Comparison of ENCODE assay signal across 23 mouse cellular contexts in the genomic region with DNA sequence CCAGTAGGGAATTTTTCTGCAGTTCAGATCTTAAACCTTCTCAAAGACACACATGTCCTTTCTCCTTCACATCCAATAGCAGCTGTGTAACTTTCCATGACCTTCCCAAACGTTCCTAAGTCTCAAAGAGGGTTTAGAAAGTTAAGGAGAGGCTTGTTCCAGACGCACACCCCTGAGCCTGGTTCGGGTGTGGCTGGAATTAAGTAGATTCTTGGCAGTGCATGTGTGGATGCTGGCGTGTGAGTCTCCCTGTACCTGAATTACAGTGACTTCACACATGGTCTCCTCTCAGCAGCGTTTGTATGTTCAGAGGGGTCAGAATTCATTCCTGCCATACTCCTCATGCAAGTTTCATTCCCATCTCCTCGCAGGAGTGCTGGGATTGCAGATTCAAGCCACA. TPM values are rescaled to one million over a fixed set of nuclear protein-coding genes. Genes with fewer than 3 reads are reported as not detected.
DNase-seq lines count a peak whose midpoint lies in the region; ATAC-seq and TF ChIP-seq lines count a peak whose summit lies in the region.
"Had no signal": no experiment of that assay in that cellular context is flagged by ENCODE, and none has a peak within 500 bp of the region (broad histone marks: within the 10 kb centered on the region; RNA-seq: fewer than 3 reads in every experiment).

No protein-coding gene starts in this region.

- no peak overlapping the region for H3K27ac ChIP-seq in embryonic facial prominence, embryonic 14.5 days (replicated peaks; ENCODE audit: low read depth, low read length)
- no peak overlapping the region for H3K27ac ChIP-seq in embryonic facial prominence, embryonic 10.5 days (replicated peaks)
- peak overlapping the region; percentile 41; the same call in 1 of the 2 replicates for H3K27ac ChIP-seq in lung, embryonic 16.5 days (ENCODE audit: low read length)
- H3K27ac ChIP-seq in limb, embryonic 14.5 days (replicated peaks; ENCODE audit: low read depth, low read length), result no peak overlapping the region; the same call in 1 of the 2 replicates
- H3K27ac ChIP-seq: embryonic facial prominence, embryonic 15.5 days; gastrocnemius, adult 2 months; hindbrain, embryonic 12.5 days; hindbrain, embryonic 15.5 days had no signal

- WGBS in embryonic facial prominence, embryonic 14.5 days, result 54% methylated on average over 6 of the region's 6 CpGs
- 83% methylated on average over 6 of the region's 6 CpGs for WGBS in embryonic facial prominence, embryonic 10.5 days
- 62% methylated on average over 6 of the region's 6 CpGs for WGBS in lung, embryonic 16.5 days
- 62% methylated on average over 6 of the region's 6 CpGs for WGBS in lung, adult 2 months
- 62% methylated on average over 6 of the region's 6 CpGs for whole genome bisulfite sequencing in limb, embryonic 14.5 days

- H3K9me3 ChIP-seq in embryonic facial prominence, embryonic 14.5 days (ENCODE audit: control insufficient read depth, low read length), result no peaks in the 10 kb centered on the region
- H3K9me3 ChIP-seq in embryonic facial prominence, embryonic 10.5 days, result no peaks in the 10 kb centered on the region
- H3K9me3 ChIP-seq in lung, embryonic 16.5 days (ENCODE audit: control insufficient read depth, low read length), result no peaks in the 10 kb centered on the region
- H3K9me3 ChIP-seq in limb, embryonic 14.5 days (ENCODE audit: control insufficient read depth, low read length), result no peaks in the 10 kb centered on the region
- H3K9me3 ChIP-seq: embryonic facial prominence, embryonic 15.5 days; hindbrain, embryonic 12.5 days; hindbrain, embryonic 15.5 days had no signal

- no peak for TF ChIP-seq POLR2A in lung, adult 2 months (IDR thresholded peaks at IDR 0.05; ENCODE audit: borderline replicate concordance, extremely low read depth, low read depth, low read length)
- no peak for TF ChIP-seq POLR2A in limb, embryonic 14.5 days (IDR thresholded peaks at IDR 0.05; ENCODE audit: borderline replicate concordance, extremely low read depth, insufficient read depth, insufficient read length)

- no peak overlapping the region for H3K9ac ChIP-seq in embryonic facial prominence, embryonic 14.5 days (ENCODE audit: low read depth, low read length)
- H3K9ac ChIP-seq in lung, embryonic 16.5 days (ENCODE audit: low read length), result no peak overlapping the region
- no peak overlapping the region for H3K9ac ChIP-seq in limb, embryonic 14.5 days (ENCODE audit: low read depth, low read length, severe bottlenecking)
- H3K9ac ChIP-seq: embryonic facial prominence, embryonic 15.5 days; forebrain, postnatal 0 days; hindbrain, embryonic 12.5 days; hindbrain, embryonic 15.5 days had no signal

- H3K36me3 ChIP-seq in embryonic facial prominence, embryonic 14.5 days (ENCODE audit: control insufficient read depth, insufficient read depth, low read length), result no peaks in the 10 kb centered on the region
- H3K36me3 ChIP-seq in embryonic facial prominence, embryonic 10.5 days (replicated peaks), result no peaks in the 10 kb centered on the region
- no peaks in the 10 kb centered on the region for H3K36me3 ChIP-seq in lung, embryonic 16.5 days (ENCODE audit: control insufficient read depth, insufficient read depth, low read length)
- no peaks in the 10 kb centered on the region for H3K36me3 ChIP-seq in limb, embryonic 14.5 days (ENCODE audit: control insufficient read depth, insufficient read depth, low read length)
- H3K36me3 ChIP-seq: embryonic facial prominence, embryonic 15.5 days; hindbrain, embryonic 12.5 days; hindbrain, embryonic 15.5 days had no signal

- no peak for TF ChIP-seq CTCF in lung, adult 2 months (IDR thresholded peaks at IDR 0.05; ENCODE audit: insufficient read depth, low read length)

- ATAC-seq in embryonic facial prominence, embryonic 14.5 days (ENCODE audit: low read depth), result 0 out of 2 replicates have a peak, but pooled peaks have one; percentile 33
- no peak; the same call in 1 of the 2 replicates for ATAC-seq in lung, embryonic 16.5 days (ENCODE audit: low read depth)
- no peak for ATAC-seq in limb, embryonic 14.5 days (ENCODE audit: low FRiP score, low read depth)
- ATAC-seq: activated CD4-positive, CD25-positive, alpha-beta regulatory T cell, adult 4 months; forebrain, embryonic 14.5 days; forebrain, postnatal 0 days had no signal

- no peak overlapping the region for H3K4me2 ChIP-seq in embryonic facial prominence, embryonic 14.5 days (ENCODE audit: low read depth, low read length)
- H3K4me2 ChIP-seq in lung, embryonic 16.5 days (ENCODE audit: low read depth, low read length), result no peak overlapping the region
- H3K4me2 ChIP-seq in limb, embryonic 14.5 days (replicated peaks; ENCODE audit: low read depth, low read length, severe bottlenecking), result no peak overlapping the region
- H3K4me2 ChIP-seq: embryonic facial prominence, embryonic 15.5 days; heart, embryonic 11.5 days; hindbrain, embryonic 12.5 days; hindbrain, embryonic 15.5 days had no signal

- no peaks in the 10 kb centered on the region for H3K4me1 ChIP-seq in embryonic facial prominence, embryonic 14.5 days (ENCODE audit: control insufficient read depth, insufficient read depth, low read length)
- no peaks in the 10 kb centered on the region for H3K4me1 ChIP-seq in embryonic facial prominence, embryonic 10.5 days
- H3K4me1 ChIP-seq in lung, embryonic 16.5 days (replicated peaks; ENCODE audit: control insufficient read depth, insufficient read depth, low read length), result peaks cover 16% of the 10 kb centered on the region
- H3K4me1 ChIP-seq in lung, adult 2 months (ENCODE audit: control insufficient read depth, insufficient read depth, low read length), result peaks cover under 1% of the 10 kb centered on the region; the same call in 1 of the 2 replicates
- H3K4me1 ChIP-seq in limb, embryonic 14.5 days (ENCODE audit: control insufficient read depth, insufficient read depth, low read length), result no peaks in the 10 kb centered on the region
- H3K4me1 ChIP-seq: embryonic facial prominence, embryonic 15.5 days had no signal

- no peak for DNase-seq in embryonic facial prominence, embryonic 14.5 days (ENCODE audit: low spot score)
- no peak for DNase-seq in embryonic facial prominence, embryonic 10.5 days (ENCODE audit: low spot score)
- no peak for DNase-seq in lung, adult 2 months
- DNase-seq in limb, embryonic 14.5 days (ENCODE audit: low spot score), result peak; percentile 21
- DNase-seq in right cerebral cortex, postnatal 14 days, result no peak
- DNase-seq: adrenal gland, adult 8-10 months; adrenal gland, postnatal 25 days; cerebellum, adult 11-12 months; cerebellum, adult 8-10 months; cerebellum, postnatal 10 days; cerebellum, postnatal 36 days; embryo, embryonic 11 days; forebrain, postnatal 0 days; gastrocnemius, adult 2 months; gastrocnemius, postnatal 14 days; heart, adult 11 months had no signal

- H3K4me3 ChIP-seq in embryonic facial prominence, embryonic 14.5 days (ENCODE audit: low read depth, low read length), result no peak overlapping the region
- no peak overlapping the region for H3K4me3 ChIP-seq in embryonic facial prominence, embryonic 10.5 days
- H3K4me3 ChIP-seq in lung, embryonic 16.5 days (ENCODE audit: low read length), result no peak overlapping the region
- no peak overlapping the region for H3K4me3 ChIP-seq in lung, adult 2 months (replicated peaks; ENCODE audit: extremely low read depth, low read depth, low read length)
- H3K4me3 ChIP-seq in limb, embryonic 14.5 days (replicated peaks; ENCODE audit: low read length), result no peak overlapping the region
- H3K4me3 ChIP-seq: embryonic facial prominence, embryonic 15.5 days; gastrocnemius, adult 2 months; hindbrain, embryonic 12.5 days; hindbrain, embryonic 15.5 days had no signal

- no peaks in the 10 kb centered on the region for H3K27me3 ChIP-seq in embryonic facial prominence, embryonic 14.5 days (replicated peaks; ENCODE audit: control insufficient read depth, insufficient read depth, low read length)
- H3K27me3 ChIP-seq in embryonic facial prominence, embryonic 10.5 days (replicated peaks; ENCODE audit: low read depth, poor library complexity, severe bottlenecking), result no peaks in the 10 kb centered on the region
- H3K27me3 ChIP-seq in lung, embryonic 16.5 days (ENCODE audit: control insufficient read depth, insufficient read depth, low read depth, low read length), result no peaks in the 10 kb centered on the region
- H3K27me3 ChIP-seq in limb, embryonic 14.5 days (ENCODE audit: control insufficient read depth, insufficient read depth, low read length), result no peaks in the 10 kb centered on the region
- H3K27me3 ChIP-seq: embryonic facial prominence, embryonic 15.5 days; hindbrain, embryonic 12.5 days; hindbrain, embryonic 15.5 days had no signal

RNA-seq across cellular contexts. Expression of a gene that starts 18.0 kb away (rescaled TPM):
- 3.5 and 4.9 TPM in 2 replicates for polyA plus RNA-seq in embryonic facial prominence, embryonic 14.5 days (2014; fragmentation: Nextera tagmentation; extraction: Ambion mirVana)
- 2.5 and 3.1 TPM in 2 replicates for polyA plus RNA-seq in embryonic facial prominence, embryonic 10.5 days (2016; fragmentation: Nextera tagmentation; extraction: Ambion mirVana)
- 11.1 and 15.3 TPM in 2 replicates for polyA plus RNA-seq in lung, embryonic 16.5 days (2015; fragmentation: Nextera tagmentation; extraction: Ambion mirVana)
- polyA plus RNA-seq in lung, adult 2 months (2012; rRNA removed), result 9.1 and 12.8 TPM in 2 replicates
- polyA plus RNA-seq in limb, embryonic 14.5 days (2012; rRNA removed), result 4.3 and 4.8 TPM in 2 replicates
- 5.0 and 5.7 TPM in 2 replicates for polyA plus RNA-seq in limb, embryonic 14.5 days (2014; fragmentation: Nextera tagmentation; extraction: Ambion mirVana)
- polyA plus RNA-seq: activated CD4-positive, CD25-positive, alpha-beta regulatory T cell, adult 4 months had no signal
